Mouse (Mus musculus) heart, embryonic 13.5 days (tissue): ENCODE measurements around the gene Zfp114. TPM values are rescaled to one million over a fixed set of nuclear protein-coding genes. Genes with fewer than 3 reads are reported as not detected.

Source experiments
- ATAC-seq: fragments of 200-750 bp; cut with Nextera tagmentation; 2 replicates; pipeline ENCODE4 v1.8.0; 2017; ENCODE audit warnings: moderate TSS enrichment; ENCODE audit not compliant: insufficient number of reproducible peaks, low FRiP score, low TSS enrichment; ENCODE audit errors: extremely low read depth
- H3K27ac ChIP-seq: fragments of 300-500 bp; sonication (generic); replicated peaks from 2 replicates; pipeline ENCODE4 v1.5.1; 2015; ENCODE audit warnings: moderate library complexity, mild to moderate bottlenecking, inconsistent platforms
- H3K27me3 ChIP-seq: fragments of 300-500 bp; sonication (generic); replicated peaks from 2 replicates; pipeline ENCODE4 v1.6.1; 2015; ENCODE audit warnings: mild to moderate bottlenecking, inconsistent platforms
- H3K36me3 ChIP-seq: fragments of 300-500 bp; sonication (generic); 2 replicates; pipeline ENCODE4 v1.6.1; 2015; ENCODE audit warnings: mild to moderate bottlenecking, inconsistent platforms
- H3K4me1 ChIP-seq: fragments of 300-500 bp; sonication (generic); 2 replicates; pipeline ENCODE4 v1.6.1; 2015; ENCODE audit warnings: inconsistent platforms
- H3K4me2 ChIP-seq: fragments of 300-500 bp; sonication (generic); 2 replicates; pipeline ENCODE4 v1.6.1; 2015; ENCODE audit warnings: inconsistent platforms, mild to moderate bottlenecking, moderate library complexity
- H3K4me3 ChIP-seq: fragments of 300-500 bp; sonication (generic); 2 replicates; pipeline ENCODE4 v1.5.1; 2015; ENCODE audit warnings: moderate library complexity, mild to moderate bottlenecking, inconsistent platforms
- H3K9ac ChIP-seq: fragments of 300-500 bp; sonication (generic); 2 replicates; pipeline ENCODE4 v1.6.1; 2015; ENCODE audit warnings: inconsistent platforms, mild to moderate bottlenecking, moderate library complexity
- H3K9me3 ChIP-seq: fragments of 300-500 bp; sonication (generic); 2 replicates; pipeline ENCODE4 v1.6.1; 2016; ENCODE audit warnings: inconsistent platforms
- WGBS: fragments of 180-500 bp; shearing (Covaris S2); methylation state at CpG from one replicate; pipeline ENCODE4 v1.1.7; 2015; ENCODE audit warnings: mixed read lengths; 5-methylcytosine and 5-hydroxymethylcytosine counted together
- polyA plus RNA-seq: library from polyadenylated mRNA; unstranded; fragments of >200 nt; fragmentation: Nextera tagmentation; extraction: Ambion mirVana; gene quantifications from 2 replicates; pipeline ENCODE4 v1.2.1, GENCODE M21; 2015

The Zfp114 gene
- polyA plus RNA-seq, 1 experiment from 2014 or later, result 3.1 TPM

DNA sequence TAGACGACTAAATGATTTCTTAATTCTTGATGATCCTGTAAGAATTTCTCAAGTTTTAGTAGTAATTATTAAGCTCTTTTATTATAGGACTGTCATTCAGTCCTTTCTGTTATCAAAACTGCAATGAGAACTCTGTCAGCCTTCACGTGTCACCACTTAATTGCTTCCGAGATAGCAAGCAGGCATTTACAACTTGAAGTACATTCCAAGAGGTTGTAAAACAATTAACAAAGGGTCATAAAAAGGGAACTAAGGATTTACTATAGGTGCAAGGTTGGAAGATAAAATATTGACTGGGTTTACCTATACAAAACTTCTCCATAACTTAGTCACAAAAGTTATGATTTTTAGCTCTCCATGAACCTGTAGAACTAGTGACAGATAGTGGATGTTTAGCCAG lies 18.3 kb downstream of the Zfp114 start:
- H3K9me3 ChIP-seq, result peaks cover 6% of the 10 kb centered on the region
- no peak for ATAC-seq
- no peaks in the 10 kb centered on the region for H3K27me3 ChIP-seq
- 76% methylated on average over 3 of the region's 3 CpGs for WGBS
- H3K36me3 ChIP-seq, result peaks cover 48% of the 10 kb centered on the region
- no peak overlapping the region for H3K4me3 ChIP-seq
- H3K27ac ChIP-seq, result no peak overlapping the region
- H3K4me1 ChIP-seq, result no peaks in the 10 kb centered on the region
- no peak overlapping the region for H3K9ac ChIP-seq
- no peak overlapping the region for H3K4me2 ChIP-seq

GRCm38 (mm10) chr7:24196961-24197360 lies 22.1 kb downstream of the Zfp114 start:
- no peak overlapping the region for H3K9ac ChIP-seq
- ATAC-seq, result no peak
- H3K27ac ChIP-seq, result no peak overlapping the region
- H3K4me1 ChIP-seq, result no peaks in the 10 kb centered on the region
- H3K4me2 ChIP-seq, result no peak overlapping the region
- H3K4me3 ChIP-seq, result no peak overlapping the region
- 85% methylated on average over 4 of the region's 4 CpGs for WGBS
- H3K36me3 ChIP-seq, result peaks cover 86% of the 10 kb centered on the region
- peaks cover 21% of the 10 kb centered on the region for H3K9me3 ChIP-seq
- H3K27me3 ChIP-seq, result no peaks in the 10 kb centered on the region

GRCm38 (mm10) chr7:24207488-24208261 lies 32.8 kb downstream of the Zfp114 start:
- ATAC-seq, result peak; percentile 46

DNA sequence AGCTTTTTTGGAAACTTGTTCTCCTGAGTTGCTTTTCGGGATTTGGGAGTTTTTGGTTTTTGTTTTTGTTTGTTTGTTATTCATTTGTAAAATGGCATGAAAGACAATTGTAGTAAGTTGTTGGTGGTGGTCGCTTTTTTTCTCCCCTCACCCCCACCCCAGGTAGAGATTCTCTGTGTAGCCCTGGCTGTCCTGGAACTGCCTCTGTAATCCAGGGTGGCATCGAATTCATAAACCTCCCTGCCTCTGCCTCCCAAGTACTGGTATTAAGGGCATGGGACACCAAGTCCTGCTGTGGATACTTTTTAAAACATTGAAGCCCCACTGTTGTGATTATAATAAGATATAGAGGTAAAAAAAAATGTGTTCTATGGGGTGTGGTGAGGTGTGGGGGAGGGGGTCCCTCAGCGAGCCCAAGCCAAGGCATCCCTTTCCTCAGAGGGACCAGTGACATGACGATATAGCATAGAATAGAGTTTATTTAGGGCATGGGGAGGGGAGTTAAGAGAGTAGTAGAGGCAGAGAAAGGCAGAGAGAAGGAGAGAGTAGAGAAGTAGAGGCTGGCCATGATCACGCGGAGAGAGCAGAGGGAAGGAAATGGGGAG lies 33.5 kb downstream of the Zfp114 start:
- Histone ChIP-seq H3K9me3 (no peaks in the 10 kb centered on the region), H3K4me2 (peak overlapping the region; percentile 83), H3K9ac (peak overlapping the region; percentile 94; the same call in 1 of the 2 replicates), H3K4me3 (peak overlapping the region; percentile 76), H3K36me3 (peaks cover 30% of the 10 kb centered on the region), H3K4me1 (peaks cover 10% of the 10 kb centered on the region), H3K27me3 (no peaks in the 10 kb centered on the region), H3K27ac (no peak overlapping the region)
- WGBS, result 56% methylated on average over 7 of the region's 7 CpGs
- ATAC-seq, result no peak

More at GRCm38 (mm10) chr7:24207488-24208261, 32.8 kb downstream of the Zfp114 start:
- H3K36me3 ChIP-seq, result peaks cover 37% of the 10 kb centered on the region
- WGBS, result 17% methylated on average over 24 of the region's 24 CpGs
- H3K9me3 ChIP-seq, result no peaks in the 10 kb centered on the region
- peaks cover 10% of the 10 kb centered on the region for H3K4me1 ChIP-seq
- peak overlapping the region; percentile 82 for H3K27ac ChIP-seq
- H3K9ac ChIP-seq, result peak overlapping the region; percentile 94
- peak overlapping the region; percentile 83 for H3K4me2 ChIP-seq
- no peaks in the 10 kb centered on the region for H3K27me3 ChIP-seq
- H3K4me3 ChIP-seq, result peak overlapping the region; percentile 76

DNA sequence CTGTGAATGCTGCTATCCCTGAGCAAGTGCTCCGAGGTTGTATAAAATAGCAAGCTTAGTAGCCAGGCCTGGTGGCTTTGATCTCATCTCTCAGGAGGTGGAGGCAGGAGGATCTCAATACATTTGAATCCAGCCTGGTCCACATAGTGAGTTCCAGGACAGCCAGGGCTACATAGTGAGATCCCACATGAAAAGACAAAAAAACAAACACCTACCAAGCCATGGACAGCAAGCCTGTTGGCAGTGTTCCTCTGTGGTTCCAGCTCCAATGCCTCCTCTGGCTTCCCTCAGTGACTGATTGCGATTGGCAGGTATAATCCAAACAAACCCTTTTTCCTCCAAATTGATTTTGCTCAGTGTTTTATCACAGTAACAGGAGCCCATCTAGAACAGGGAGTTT lies 35.4 kb downstream of the Zfp114 start:
- H3K36me3 ChIP-seq, result peaks cover 11% of the 10 kb centered on the region
- WGBS, result 71% methylated on average over 2 of the region's 2 CpGs
- peaks cover 10% of the 10 kb centered on the region for H3K4me1 ChIP-seq
- ATAC-seq, result no peak
- no peaks in the 10 kb centered on the region for H3K9me3 ChIP-seq
- H3K4me2 ChIP-seq, result no peak overlapping the region
- H3K4me3 ChIP-seq, result no peak overlapping the region
- no peak overlapping the region for H3K9ac ChIP-seq
- no peaks in the 10 kb centered on the region for H3K27me3 ChIP-seq
- H3K27ac ChIP-seq, result no peak overlapping the region

- peaks cover 1% of the 10 kb centered on the region; the same call in 1 of the 2 replicates for H3K9me3 ChIP-seq
- no peaks in the 10 kb centered on the region for H3K27me3 ChIP-seq
- H3K36me3 ChIP-seq, result peaks cover under 1% of the 10 kb centered on the region; the same call in 1 of the 2 replicates
- no peak within 1 kb of the TSS for H3K4me2 ChIP-seq
- no peak for ATAC-seq
- no peak within 1 kb of the TSS for H3K27ac ChIP-seq
- 74% methylated on average over 5 of the region's 5 CpGs for WGBS
- H3K4me3 ChIP-seq, result no peak within 1 kb of the TSS
- H3K9ac ChIP-seq, result no peak within 1 kb of the TSS
- peaks cover 10% of the 10 kb centered on the region for H3K4me1 ChIP-seq
These were observed 36.5 kb downstream of the Zfp114 start, which contains the start of gene Zfp111 for GRCm38 (mm10) chr7:24211343-24211742. Zfp111 (minus strand) TSS chr7:24211443.

Other genes starting within 250 kb of the Zfp114 start
- not detected in 2 replicates for gene Vmn1r179, start 248.1 kb upstream of the Zfp114 start, polyA plus RNA-seq
- not detected in 2 replicates for gene Vmn1r180, start 224.4 kb upstream of the Zfp114 start, polyA plus RNA-seq
- gene Vmn1r181, start 200.4 kb upstream of the Zfp114 start, polyA plus RNA-seq, result not detected in 2 replicates
- not detected in 2 replicates for gene V1rd19, start 173.4 kb upstream of the Zfp114 start, polyA plus RNA-seq
- not detected in 2 replicates for gene Vmn1r183, start 121.8 kb upstream of the Zfp114 start, polyA plus RNA-seq
- 13.0 and 14.9 TPM in 2 replicates for gene Zfp180, start 93.1 kb upstream of the Zfp114 start, polyA plus RNA-seq
- 4.5 and 5.4 TPM in 2 replicates for gene Zfp112, start 62.7 kb upstream of the Zfp114 start, polyA plus RNA-seq
- 5.9 and 9.1 TPM in 2 replicates for gene Zfp235, start 40.9 kb upstream of the Zfp114 start, polyA plus RNA-seq
- gene Zfp111, start 36.4 kb downstream of the Zfp114 start, polyA plus RNA-seq, result 5.8 and 6.8 TPM in 2 replicates
- gene Zfp109, start 62.5 kb downstream of the Zfp114 start, polyA plus RNA-seq, result 3.0 and 3.1 TPM in 2 replicates
- 2.3 TPM in 2 replicates for gene Zfp108, start 79.7 kb downstream of the Zfp114 start, polyA plus RNA-seq
- 4.6 and 4.8 TPM in 2 replicates for gene Zfp93, start 95.4 kb downstream of the Zfp114 start, polyA plus RNA-seq
- gene Zfp61, start 126.2 kb downstream of the Zfp114 start, polyA plus RNA-seq, result 14.5 and 18.7 TPM in 2 replicates
- gene Zfp94, start 141.6 kb downstream of the Zfp114 start, polyA plus RNA-seq, result 4.5 and 4.6 TPM in 2 replicates
- gene Tescl, start 158.9 kb downstream of the Zfp114 start, polyA plus RNA-seq, result not detected in 2 replicates
- gene Lypd5, start 174.1 kb downstream of the Zfp114 start, polyA plus RNA-seq, result not detected in 2 replicates
- gene Kcnn4, start 195.2 kb downstream of the Zfp114 start, polyA plus RNA-seq, result 2.9 and 5.3 TPM in 2 replicates
- 18.1 and 19.3 TPM in 2 replicates for gene Smg9, start 224.6 kb downstream of the Zfp114 start, polyA plus RNA-seq